Mouse (Mus musculus): Measurements from ENCODE around the gene Rnf187. TPM values are rescaled to one million over a fixed set of nuclear protein-coding genes. Genes with fewer than 3 reads are reported as not detected.

The Rnf187 gene
- polyA plus RNA-seq, 1 experiment from 2014 or later, result 274 TPM

DNA sequence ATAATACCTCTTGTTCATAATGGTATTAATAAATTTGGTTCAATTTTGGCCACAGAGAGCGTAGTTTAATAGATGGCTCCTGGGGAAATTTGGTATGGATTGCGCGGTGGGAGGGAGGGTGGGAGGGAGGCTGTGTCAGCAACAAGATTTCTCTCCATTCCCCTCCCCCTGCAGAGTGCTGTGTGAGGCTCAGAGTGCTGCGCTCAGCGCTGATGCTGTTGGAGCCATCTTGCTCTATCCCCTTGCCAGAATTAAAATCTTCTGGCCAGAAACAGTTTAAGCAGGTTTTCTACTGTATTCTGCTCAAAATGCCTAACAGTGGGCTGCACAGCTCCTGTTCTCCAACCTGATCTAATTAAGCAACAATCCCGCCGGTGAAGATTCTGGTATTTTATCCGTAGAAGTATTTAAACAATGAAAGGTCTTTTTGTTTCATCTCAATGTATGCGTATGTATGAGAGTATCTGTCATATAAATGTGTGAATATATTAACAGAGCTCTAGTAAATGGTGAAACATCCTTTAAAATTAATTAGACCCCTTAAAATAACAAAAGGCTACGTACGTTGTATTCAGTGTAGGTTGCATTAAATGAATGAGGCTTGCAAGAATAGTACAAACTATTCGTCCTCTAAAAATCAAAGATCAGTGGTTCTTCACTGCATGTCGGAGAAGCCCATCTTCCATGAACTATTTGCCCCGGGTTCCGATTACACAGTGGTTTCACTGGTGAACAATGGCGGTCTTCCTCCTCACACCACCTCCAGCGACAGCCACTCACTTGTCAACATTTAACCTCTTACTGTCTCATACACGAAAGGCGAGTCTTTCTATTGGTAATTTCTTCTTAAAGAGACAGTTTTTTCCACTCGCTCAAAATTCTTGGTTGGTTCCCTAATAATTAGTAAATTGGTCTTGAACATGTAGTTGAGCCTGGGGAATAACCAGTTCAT is 11.0 kb upstream of the Rnf187 start:
- Histone ChIP-seq H3K9me3 (replicated peaks) (no peaks in the 10 kb centered on the region), H3K4me3 (peak overlapping the region; percentile 73), H3K4me1 (peaks cover 40% of the 10 kb centered on the region), H3K27ac (replicated peaks) (peak overlapping the region; percentile 96), H3K36me3 (no peaks in the 10 kb centered on the region), H3K27me3 (ENCODE audit: low read depth, poor library complexity, severe bottlenecking) (peaks cover 31% of the 10 kb centered on the region)
- WGBS, result 6% methylated on average over 20 of the region's 20 CpGs
- DNase-seq (ENCODE audit: low spot score), result peak; percentile 39

DNA sequence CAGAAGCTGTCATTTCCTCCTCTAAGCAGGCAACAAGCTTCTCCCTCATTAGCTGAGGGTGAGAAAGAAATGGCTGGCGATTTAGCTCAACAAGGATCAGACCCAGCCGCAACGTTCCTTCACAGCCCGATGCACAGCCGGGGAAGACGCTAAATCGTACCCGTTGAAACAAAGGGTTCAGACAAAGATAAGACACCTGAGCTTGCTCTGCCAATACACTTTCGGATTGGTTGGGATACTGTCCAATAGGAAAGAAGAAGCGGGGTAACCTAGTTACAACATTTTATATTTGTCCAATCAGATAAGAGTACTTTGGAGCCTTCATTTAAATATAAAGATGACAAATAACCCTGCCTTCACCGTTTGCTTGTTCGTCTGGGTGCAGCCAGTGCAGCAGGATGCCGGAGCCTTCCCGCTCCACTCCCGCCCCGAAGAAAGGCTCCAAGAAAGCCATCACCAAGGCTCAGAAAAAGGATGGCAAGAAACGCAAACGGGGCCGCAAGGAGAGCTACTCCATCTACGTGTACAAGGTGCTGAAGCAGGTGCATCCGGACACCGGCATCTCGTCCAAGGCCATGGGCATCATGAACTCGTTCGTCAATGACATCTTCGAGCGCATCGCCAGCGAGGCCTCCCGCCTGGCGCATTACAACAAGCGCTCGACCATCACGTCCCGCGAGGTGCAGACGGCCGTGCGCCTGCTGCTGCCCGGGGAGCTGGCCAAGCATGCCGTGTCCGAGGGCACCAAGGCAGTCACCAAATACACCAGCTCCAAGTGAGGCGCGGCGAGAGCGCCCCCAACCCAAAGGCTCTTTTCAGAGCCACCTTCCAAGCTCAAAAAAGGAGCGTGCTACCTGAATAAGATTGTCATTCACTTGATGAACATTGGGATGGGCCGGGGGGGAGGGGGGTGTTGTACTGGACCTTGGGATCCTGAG is 10.1 kb upstream of the Rnf187 start, which contains the start of gene Hist3h2ba:
Gene Hist3h2ba, plus strand, starts transcription at position 379 of the 938 bp plus-strand sequence.
- Histone ChIP-seq H3K36me3 (no peaks in the 10 kb centered on the region), H3K27me3 (ENCODE audit: low read depth, poor library complexity, severe bottlenecking) (peaks cover 41% of the 10 kb centered on the region), H3K9me3 (replicated peaks) (no peaks in the 10 kb centered on the region), H3K4me1 (peaks cover 46% of the 10 kb centered on the region), H3K27ac (replicated peaks) (peak within 1 kb of the TSS; percentile 96), H3K4me3 (peak within 1 kb of the TSS; percentile 73)
- WGBS, result under 1% methylated on average over 48 of the region's 48 CpGs
- peak; percentile 77 for DNase-seq (ENCODE audit: low spot score)

- 22% methylated on average over 23 of the region's 23 CpGs for WGBS
- H3K4me3 ChIP-seq, result peak overlapping the region; percentile 73
- peaks cover 42% of the 10 kb centered on the region for H3K27me3 ChIP-seq (ENCODE audit: low read depth, poor library complexity, severe bottlenecking)
- peaks cover 41% of the 10 kb centered on the region for H3K4me1 ChIP-seq
- H3K27ac ChIP-seq (replicated peaks), result peak overlapping the region; percentile 96
- DNase-seq (ENCODE audit: low spot score), result no peak
- no peaks in the 10 kb centered on the region for H3K36me3 ChIP-seq
- H3K9me3 ChIP-seq (replicated peaks), result no peaks in the 10 kb centered on the region
Observed at GRCm38 (mm10) chr11:58947798-58948528, 9.2 kb upstream of the Rnf187 start.

- H3K36me3 ChIP-seq, result no peaks in the 10 kb centered on the region
Observed at GRCm38 (mm10) chr11:58947306-58947705, 8.6 kb upstream of the Rnf187 start.

GRCm38 (mm10) chr11:58944136-58944535 is 5.4 kb upstream of the Rnf187 start:
- peaks cover 24% of the 10 kb centered on the region for H3K4me1 ChIP-seq
- 87% methylated on average over 5 of the region's 5 CpGs for WGBS
- no peaks in the 10 kb centered on the region for H3K9me3 ChIP-seq (replicated peaks)
- H3K4me3 ChIP-seq, result no peak overlapping the region
- no peak for DNase-seq (ENCODE audit: low spot score)
- H3K27ac ChIP-seq (replicated peaks), result no peak overlapping the region
- H3K36me3 ChIP-seq, result no peaks in the 10 kb centered on the region
- H3K27me3 ChIP-seq (ENCODE audit: low read depth, poor library complexity, severe bottlenecking), result peaks cover 27% of the 10 kb centered on the region

More at GRCm38 (mm10) chr11:58947306-58947705, 8.6 kb upstream of the Rnf187 start:
- H3K27me3 ChIP-seq (ENCODE audit: low read depth, poor library complexity, severe bottlenecking), result peaks cover 42% of the 10 kb centered on the region
- H3K27ac ChIP-seq (replicated peaks), result peak overlapping the region; percentile 96; the same call in 1 of the 2 replicates
- no peak overlapping the region; the same call in 1 of the 2 replicates for H3K4me3 ChIP-seq
- H3K9me3 ChIP-seq (replicated peaks), result no peaks in the 10 kb centered on the region
- 84% methylated on average over 3 of the region's 3 CpGs for WGBS
- peaks cover 38% of the 10 kb centered on the region for H3K4me1 ChIP-seq
- DNase-seq (ENCODE audit: low spot score), result no peak

GRCm38 (mm10) chr11:58939088-58939439 is 348 bp upstream of the Rnf187 start:
- Histone ChIP-seq H3K4me3 (peak overlapping the region; percentile 98), H3K36me3 (peaks cover 31% of the 10 kb centered on the region), H3K9me3 (replicated peaks) (no peaks in the 10 kb centered on the region), H3K4me1 (peaks cover 36% of the 10 kb centered on the region), H3K27me3 (ENCODE audit: low read depth, poor library complexity, severe bottlenecking) (0 out of 2 replicates have a peak, but pooled peaks cover 3% of the 10 kb centered on the region), H3K27ac (replicated peaks) (peak overlapping the region; percentile 96)
- no peak for DNase-seq (ENCODE audit: low spot score)
- 21% methylated on average over 6 of the region's 6 CpGs for WGBS

DNA sequence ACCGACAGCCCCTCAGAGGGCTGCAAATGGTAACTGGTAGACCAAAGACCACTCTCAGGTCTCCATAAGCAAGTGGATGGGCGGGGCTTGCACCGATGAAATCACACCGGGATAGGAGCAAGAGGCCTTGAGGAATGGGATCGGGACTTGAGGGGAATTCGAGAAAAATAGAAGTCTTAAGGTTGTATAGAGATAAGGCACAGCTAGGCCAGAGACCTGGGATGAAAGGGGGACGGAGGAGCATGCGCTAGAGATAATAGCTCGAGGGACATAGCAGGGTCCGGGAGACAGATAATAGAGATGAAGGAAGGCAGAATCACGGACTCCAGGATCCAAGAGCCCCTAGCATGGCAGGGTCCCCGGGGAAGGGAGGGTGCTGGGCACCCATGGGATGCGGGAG is 807 bp downstream of the Rnf187 start:
- Histone ChIP-seq H3K4me1 (peaks cover 29% of the 10 kb centered on the region), H3K27me3 (ENCODE audit: low read depth, poor library complexity, severe bottlenecking) (no peaks in the 10 kb centered on the region), H3K27ac (replicated peaks) (peak overlapping the region; percentile 96), H3K4me3 (peak overlapping the region; percentile 98), H3K9me3 (replicated peaks) (no peaks in the 10 kb centered on the region), H3K36me3 (peaks cover 42% of the 10 kb centered on the region)
- peak; percentile 36 for DNase-seq (ENCODE audit: low spot score)
- 1% methylated on average over 13 of the region's 13 CpGs for WGBS

DNA sequence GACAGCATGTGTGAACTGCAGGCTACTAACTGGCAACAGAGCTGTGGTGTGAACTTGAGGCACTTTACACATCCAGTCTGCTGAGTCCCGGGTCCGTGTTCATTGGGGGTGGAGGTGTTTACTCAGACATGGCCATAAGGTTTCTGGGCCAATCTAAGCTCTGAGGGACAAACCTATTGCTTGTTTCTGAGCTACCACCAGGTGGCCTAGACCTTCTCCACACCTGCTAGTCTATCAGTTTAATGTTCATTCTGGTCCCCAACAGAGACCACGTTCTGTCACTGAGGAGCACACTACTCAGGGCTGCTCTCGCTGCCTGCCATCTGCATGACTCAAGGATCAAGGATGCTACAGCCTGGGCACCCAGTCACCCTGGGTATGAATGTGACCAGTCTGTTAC is 7.1 kb downstream of the Rnf187 start:
- Histone ChIP-seq H3K36me3 (peaks cover 57% of the 10 kb centered on the region), H3K4me1 (peaks cover 16% of the 10 kb centered on the region), H3K27ac (replicated peaks) (no peak overlapping the region), H3K4me3 (no peak overlapping the region), H3K9me3 (replicated peaks) (no peaks in the 10 kb centered on the region), H3K27me3 (ENCODE audit: low read depth, poor library complexity, severe bottlenecking) (no peaks in the 10 kb centered on the region)
- DNase-seq (ENCODE audit: low spot score), result no peak
- 88% methylated on average over 4 of the region's 4 CpGs for whole genome bisulfite sequencing

DNA sequence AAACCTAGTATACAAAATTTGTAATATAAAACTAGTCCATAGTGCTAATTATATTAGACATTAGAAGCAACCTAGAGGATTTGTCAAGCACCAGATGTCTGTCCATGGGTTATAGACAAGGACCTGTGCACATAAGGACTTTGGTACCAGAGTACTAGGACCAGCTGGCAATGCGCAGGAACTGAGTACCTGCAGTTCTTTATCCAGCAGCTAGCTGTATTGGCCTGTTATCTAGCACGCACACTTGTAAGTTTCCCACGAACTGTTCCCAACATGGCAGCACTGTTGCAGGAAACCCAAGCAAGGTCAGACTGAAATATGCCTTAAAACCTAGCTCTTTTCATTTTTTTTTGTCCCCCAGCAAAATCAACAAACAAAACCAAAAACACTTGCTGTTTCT is 8.5 kb downstream of the Rnf187 start:
- no peak for DNase-seq (ENCODE audit: low spot score)
- 86% methylated on average over 3 of the region's 3 CpGs for WGBS
- Histone ChIP-seq H3K4me3 (no peak overlapping the region), H3K4me1 (peaks cover 10% of the 10 kb centered on the region), H3K36me3 (peaks cover 44% of the 10 kb centered on the region), H3K27me3 (ENCODE audit: low read depth, poor library complexity, severe bottlenecking) (no peaks in the 10 kb centered on the region), H3K9me3 (replicated peaks) (no peaks in the 10 kb centered on the region), H3K27ac (replicated peaks) (no peak overlapping the region)

DNA sequence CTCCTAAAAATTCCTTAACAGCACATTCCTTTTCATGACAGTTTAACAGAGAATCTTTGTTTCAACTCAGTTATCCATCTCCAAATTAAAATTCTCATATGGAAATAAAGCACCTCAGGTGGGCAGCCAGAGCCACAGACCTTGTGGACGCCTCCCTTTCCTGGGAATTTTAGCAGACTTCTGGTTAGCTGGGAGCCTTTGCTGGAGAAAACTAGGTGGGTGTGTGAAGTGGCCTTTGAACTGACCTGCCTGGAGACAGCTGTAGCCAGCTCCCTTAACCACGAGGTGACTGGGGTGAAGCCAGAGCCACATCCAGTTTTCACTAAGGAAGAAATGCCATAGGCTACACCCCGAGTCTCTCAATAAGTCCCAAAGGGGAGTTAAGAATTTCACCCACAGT is 9.1 kb downstream of the Rnf187 start:
- 65% methylated on average over 3 of the region's 3 CpGs for WGBS
- Histone ChIP-seq H3K4me1 (peaks cover 10% of the 10 kb centered on the region), H3K36me3 (peaks cover 38% of the 10 kb centered on the region), H3K9me3 (replicated peaks) (no peaks in the 10 kb centered on the region), H3K4me3 (no peak overlapping the region), H3K27ac (replicated peaks) (no peak overlapping the region), H3K27me3 (ENCODE audit: low read depth, poor library complexity, severe bottlenecking) (no peaks in the 10 kb centered on the region)
- no peak for DNase-seq (ENCODE audit: low spot score)

GRCm38 (mm10) chr11:58929055-58929454 is 9.7 kb downstream of the Rnf187 start:
- 81% methylated on average over 4 of the region's 4 CpGs for WGBS
- Histone ChIP-seq H3K4me1 (peaks cover 10% of the 10 kb centered on the region), H3K27ac (replicated peaks) (0 out of 2 replicates have a peak overlapping the region, but pooled peaks have one; percentile 23), H3K36me3 (peaks cover 33% of the 10 kb centered on the region), H3K9me3 (replicated peaks) (no peaks in the 10 kb centered on the region), H3K4me3 (no peak overlapping the region), H3K27me3 (ENCODE audit: low read depth, poor library complexity, severe bottlenecking) (no peaks in the 10 kb centered on the region)
- no peak for DNase-seq (ENCODE audit: low spot score)
